Mouse (Mus musculus): ENCODE measurements around the gene Pxdc1.

Gene Pxdc1

GRCm38 (mm10) chr13:34596797-34597196, 56.5 kb downstream of the Pxdc1 start:
- no peak for DNase-seq (ENCODE audit: low read depth, low spot score)
